Mouse (Mus musculus): ENCODE data around the gene Deup1. TPM values are rescaled to one million over a fixed set of nuclear protein-coding genes. Genes with fewer than 3 reads are reported as not detected.

Deup1 gene
- not detected in 2 replicates for polyA plus RNA-seq (2016; fragmentation: Nextera tagmentation; extraction: Ambion mirVana)

DNA sequence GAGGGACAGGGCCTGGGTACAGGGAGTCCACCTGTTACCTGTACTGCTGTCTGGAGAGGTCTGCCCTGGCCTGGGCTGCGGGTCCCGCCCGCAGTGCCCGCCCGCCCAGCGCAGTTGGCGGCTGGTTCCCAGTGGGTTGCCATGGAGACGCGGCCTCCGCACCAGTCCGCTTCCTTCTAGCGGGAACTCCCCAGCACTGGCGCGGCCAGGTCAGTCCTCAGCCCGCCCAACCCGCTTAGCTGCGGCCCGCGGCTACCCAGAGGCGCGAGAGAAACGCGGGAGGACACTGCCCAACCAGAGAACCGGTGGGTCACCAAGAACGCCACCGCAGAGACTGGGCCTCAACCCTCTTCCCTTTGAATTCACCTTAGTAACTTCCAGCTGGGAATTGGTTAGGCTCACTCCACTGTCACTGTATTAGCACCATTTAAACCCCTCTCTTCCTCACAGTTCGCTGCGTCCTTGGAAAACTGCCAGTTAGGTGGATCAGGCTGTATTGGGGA is at the start of gene Deup1:
Gene Deup1, minus strand, starts transcription at position 149 of the 503 bp plus-strand sequence.
- Histone ChIP-seq H3K27ac (no peak within 1 kb of the TSS), H3K9ac (no peak within 1 kb of the TSS), H3K9me3 (replicated peaks) (no peaks in the 10 kb centered on the region), H3K36me3 (no peaks in the 10 kb centered on the region), H3K27me3 (replicated peaks) (peaks cover 16% of the 10 kb centered on the region), H3K4me3 (peak within 1 kb of the TSS; percentile 16; the same call in 1 of the 2 replicates), H3K4me2 (peak within 1 kb of the TSS; percentile 50), H3K4me1 (no peaks in the 10 kb centered on the region)
- peak; percentile 51 for ATAC-seq
- 3% methylated on average over 23 of the region's 28 CpGs for WGBS (ENCODE audit: insufficient replicate concordance)

GRCm38 (mm10) chr9:15672251-15672650 is 44.5 kb upstream of the Deup1 start:
- no peaks in the 10 kb centered on the region for H3K4me1 ChIP-seq
- H3K9me3 ChIP-seq (replicated peaks) = no peaks in the 10 kb centered on the region
- H3K36me3 ChIP-seq = no peaks in the 10 kb centered on the region
- WGBS (ENCODE audit: insufficient replicate concordance) = 10% methylated on average over 1 of the region's 1 CpGs
- no peak overlapping the region for H3K9ac ChIP-seq
- no peak overlapping the region for H3K27ac ChIP-seq
- no peak for ATAC-seq
- no peak overlapping the region for H3K4me3 ChIP-seq
- H3K4me2 ChIP-seq = no peak overlapping the region
- no peaks in the 10 kb centered on the region for H3K27me3 ChIP-seq (replicated peaks)

GRCm38 (mm10) chr9:15670002-15670527 is 42.3 kb upstream of the Deup1 start:
- H3K4me1 ChIP-seq = no peaks in the 10 kb centered on the region
- H3K4me3 ChIP-seq = no peak overlapping the region
- ATAC-seq = no peak
- no peaks in the 10 kb centered on the region for H3K27me3 ChIP-seq (replicated peaks)
- H3K27ac ChIP-seq = no peak overlapping the region
- no peaks in the 10 kb centered on the region for H3K36me3 ChIP-seq
- no peaks in the 10 kb centered on the region for H3K9me3 ChIP-seq (replicated peaks)
- whole genome bisulfite sequencing (ENCODE audit: insufficient replicate concordance) = 50% methylated on average over 5 of the region's 5 CpGs
- H3K9ac ChIP-seq = no peak overlapping the region
- H3K4me2 ChIP-seq = no peak overlapping the region

DNA sequence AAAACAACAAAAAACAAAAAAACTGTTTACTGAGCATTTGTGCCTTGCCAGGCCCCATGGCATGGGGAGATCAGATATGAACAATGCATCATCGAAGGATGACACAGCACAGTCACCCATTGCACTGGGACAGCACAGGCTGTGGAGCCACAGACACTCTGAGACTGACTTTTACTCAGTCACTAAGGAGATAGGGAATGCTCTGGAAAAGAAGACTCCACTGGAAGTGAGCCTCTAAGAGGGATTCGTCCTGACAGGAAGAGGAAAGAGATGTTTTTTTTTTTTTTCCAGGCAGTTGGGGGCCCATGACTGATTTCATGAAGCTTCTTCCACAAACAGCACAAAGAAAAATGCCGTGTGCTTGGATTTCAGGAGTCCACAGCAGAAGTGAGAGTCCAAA is 41.7 kb upstream of the Deup1 start:
- 40% methylated on average over 3 of the region's 3 CpGs for WGBS (ENCODE audit: insufficient replicate concordance)
- Histone ChIP-seq H3K9ac (no peak overlapping the region), H3K9me3 (replicated peaks) (no peaks in the 10 kb centered on the region), H3K4me1 (no peaks in the 10 kb centered on the region), H3K27me3 (replicated peaks) (no peaks in the 10 kb centered on the region), H3K36me3 (no peaks in the 10 kb centered on the region), H3K4me3 (no peak overlapping the region), H3K27ac (no peak overlapping the region), H3K4me2 (no peak overlapping the region)
- ATAC-seq = no peak

DNA sequence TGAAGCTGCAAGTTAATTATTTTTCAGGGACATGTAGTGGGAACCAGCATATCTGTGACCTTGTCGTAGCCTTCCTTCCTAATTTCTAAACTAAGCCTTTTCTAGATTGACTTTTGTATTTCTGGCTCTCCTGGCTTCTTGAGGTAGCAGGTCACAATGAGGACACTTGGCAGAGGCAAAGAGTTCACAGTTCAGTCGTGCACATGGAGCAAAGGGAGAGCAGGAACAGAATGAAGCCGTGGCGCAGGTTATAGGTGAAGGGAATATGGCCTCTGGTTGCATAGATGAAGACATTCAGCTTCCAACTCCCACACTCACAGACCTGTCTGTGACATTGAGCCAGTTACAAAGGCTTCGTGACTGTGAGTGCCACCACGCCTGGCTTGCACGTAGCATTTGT is 36.9 kb upstream of the Deup1 start:
- no peak overlapping the region for H3K27ac ChIP-seq
- H3K4me1 ChIP-seq = no peaks in the 10 kb centered on the region
- H3K4me2 ChIP-seq = no peak overlapping the region
- H3K9ac ChIP-seq = no peak overlapping the region
- no peaks in the 10 kb centered on the region for H3K36me3 ChIP-seq
- WGBS (ENCODE audit: insufficient replicate concordance) = 53% methylated on average over 7 of the region's 7 CpGs
- no peaks in the 10 kb centered on the region for H3K27me3 ChIP-seq (replicated peaks)
- H3K9me3 ChIP-seq (replicated peaks) = no peaks in the 10 kb centered on the region
- no peak for ATAC-seq
- no peak overlapping the region for H3K4me3 ChIP-seq

GRCm38 (mm10) chr9:15659069-15659468 is 31.3 kb upstream of the Deup1 start:
- Histone ChIP-seq H3K36me3 (no peaks in the 10 kb centered on the region), H3K9me3 (replicated peaks) (no peaks in the 10 kb centered on the region), H3K4me3 (no peak overlapping the region), H3K9ac (no peak overlapping the region), H3K4me1 (no peaks in the 10 kb centered on the region), H3K4me2 (no peak overlapping the region), H3K27ac (no peak overlapping the region), H3K27me3 (replicated peaks) (no peaks in the 10 kb centered on the region)
- 64% methylated on average over 6 of the region's 6 CpGs for WGBS (ENCODE audit: insufficient replicate concordance)
- no peak for ATAC-seq

DNA sequence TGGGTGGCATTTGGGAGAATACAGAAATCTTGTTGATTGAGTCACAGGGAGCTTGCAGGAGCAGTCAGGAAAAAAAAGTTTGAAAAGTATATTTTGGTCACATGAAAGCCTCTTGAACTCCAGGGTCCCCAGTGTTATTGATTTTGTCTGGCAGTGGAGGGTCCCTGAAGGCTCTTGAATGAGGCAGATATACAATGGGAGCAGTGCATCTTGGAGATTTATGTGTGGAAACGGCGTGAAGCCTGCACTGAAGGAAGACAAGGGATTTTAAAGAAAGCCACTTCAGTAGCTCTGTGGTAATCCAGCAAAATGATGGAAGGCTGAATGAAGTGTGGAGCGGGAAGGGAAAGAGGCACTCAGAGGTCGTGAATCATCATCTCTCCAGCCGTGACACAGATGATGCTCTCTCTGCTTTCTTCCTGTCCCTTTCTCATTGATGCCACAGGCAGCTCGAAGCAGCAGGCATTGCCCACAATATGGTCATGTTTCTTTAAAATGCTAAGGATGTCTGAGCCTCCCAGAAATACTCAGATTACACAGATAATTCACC is 30.6 kb upstream of the Deup1 start:
- no peaks in the 10 kb centered on the region for H3K36me3 ChIP-seq
- ATAC-seq = no peak
- no peaks in the 10 kb centered on the region for H3K9me3 ChIP-seq (replicated peaks)
- no peak overlapping the region for H3K9ac ChIP-seq
- no peaks in the 10 kb centered on the region for H3K4me1 ChIP-seq
- H3K27ac ChIP-seq = no peak overlapping the region
- no peak overlapping the region for H3K4me3 ChIP-seq
- H3K4me2 ChIP-seq = no peak overlapping the region
- 49% methylated on average over 6 of the region's 6 CpGs for WGBS (ENCODE audit: insufficient replicate concordance)
- H3K27me3 ChIP-seq (replicated peaks) = no peaks in the 10 kb centered on the region

DNA sequence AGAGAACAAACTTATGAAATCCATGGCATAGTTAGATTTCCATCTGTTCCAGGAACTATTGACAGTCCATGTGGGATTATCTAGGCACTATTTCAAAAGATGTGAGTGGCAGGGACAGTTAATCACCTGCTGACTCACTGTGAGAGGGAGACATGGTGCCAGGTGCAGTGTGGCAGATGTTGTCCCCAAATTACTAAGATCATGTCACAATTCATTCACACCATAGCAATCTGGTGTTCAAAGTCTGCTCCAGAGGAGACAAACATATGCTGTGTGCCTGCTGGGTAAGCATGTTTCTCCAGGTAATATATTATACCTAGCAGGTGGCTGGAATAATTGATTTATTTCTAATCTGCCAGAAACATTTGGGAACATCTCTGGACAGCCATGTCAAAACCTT is 25.3 kb upstream of the Deup1 start:
- Histone ChIP-seq H3K4me2 (no peak overlapping the region), H3K9me3 (replicated peaks) (no peaks in the 10 kb centered on the region), H3K4me1 (no peaks in the 10 kb centered on the region), H3K4me3 (no peak overlapping the region), H3K27me3 (replicated peaks) (no peaks in the 10 kb centered on the region), H3K36me3 (no peaks in the 10 kb centered on the region), H3K27ac (no peak overlapping the region), H3K9ac (no peak overlapping the region)
- ATAC-seq = no peak

- Histone ChIP-seq H3K36me3 (no peaks in the 10 kb centered on the region), H3K27ac (no peak overlapping the region), H3K9me3 (replicated peaks) (no peaks in the 10 kb centered on the region), H3K27me3 (replicated peaks) (no peaks in the 10 kb centered on the region), H3K4me2 (no peak overlapping the region), H3K4me3 (no peak overlapping the region), H3K4me1 (no peaks in the 10 kb centered on the region), H3K9ac (no peak overlapping the region)
- 48% methylated on average over 2 of the region's 2 CpGs for WGBS (ENCODE audit: insufficient replicate concordance)
- no peak for ATAC-seq
These were observed 22.2 kb upstream of the Deup1 start for GRCm38 (mm10) chr9:15649977-15650376.

- Histone ChIP-seq H3K9me3 (replicated peaks) (no peaks in the 10 kb centered on the region), H3K4me3 (peak overlapping the region; percentile 16; the same call in 1 of the 2 replicates), H3K4me1 (no peaks in the 10 kb centered on the region), H3K27ac (no peak overlapping the region), H3K36me3 (no peaks in the 10 kb centered on the region), H3K4me2 (peak overlapping the region; percentile 50), H3K9ac (no peak overlapping the region), H3K27me3 (replicated peaks) (peaks cover 16% of the 10 kb centered on the region)
- ATAC-seq = no peak
- WGBS (ENCODE audit: insufficient replicate concordance) = 18% methylated on average over 5 of the region's 5 CpGs
These were observed 349 bp downstream of the Deup1 start for GRCm38 (mm10) chr9:15627384-15627783.

DNA sequence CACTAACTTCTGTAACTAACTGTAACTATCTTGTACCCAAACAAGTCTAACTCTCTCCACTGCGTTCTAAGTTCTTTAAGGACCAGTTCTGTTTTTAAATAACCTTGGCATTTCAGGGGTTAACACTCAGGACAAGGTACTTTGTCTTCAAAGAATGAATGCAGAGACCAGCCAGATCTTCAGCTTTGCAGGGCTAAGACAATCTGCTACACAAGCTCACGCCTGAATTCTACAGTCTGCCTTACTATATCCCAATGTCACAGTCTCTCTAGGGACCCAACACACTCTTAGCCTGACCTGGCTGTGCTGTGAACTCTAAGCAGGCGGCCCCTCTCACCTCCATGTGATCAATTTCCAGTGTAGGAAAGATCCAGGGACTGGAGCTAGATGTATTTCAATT is 3.0 kb downstream of the Deup1 start:
- no peak overlapping the region for H3K9ac ChIP-seq
- H3K4me3 ChIP-seq = no peak overlapping the region
- peaks cover 16% of the 10 kb centered on the region for H3K27me3 ChIP-seq (replicated peaks)
- H3K27ac ChIP-seq = no peak overlapping the region
- no peaks in the 10 kb centered on the region for H3K36me3 ChIP-seq
- ATAC-seq = no peak
- H3K4me1 ChIP-seq = no peaks in the 10 kb centered on the region
- H3K4me2 ChIP-seq = no peak overlapping the region
- H3K9me3 ChIP-seq (replicated peaks) = no peaks in the 10 kb centered on the region
- whole genome bisulfite sequencing (ENCODE audit: insufficient replicate concordance) = 46% methylated on average over 3 of the region's 3 CpGs

DNA sequence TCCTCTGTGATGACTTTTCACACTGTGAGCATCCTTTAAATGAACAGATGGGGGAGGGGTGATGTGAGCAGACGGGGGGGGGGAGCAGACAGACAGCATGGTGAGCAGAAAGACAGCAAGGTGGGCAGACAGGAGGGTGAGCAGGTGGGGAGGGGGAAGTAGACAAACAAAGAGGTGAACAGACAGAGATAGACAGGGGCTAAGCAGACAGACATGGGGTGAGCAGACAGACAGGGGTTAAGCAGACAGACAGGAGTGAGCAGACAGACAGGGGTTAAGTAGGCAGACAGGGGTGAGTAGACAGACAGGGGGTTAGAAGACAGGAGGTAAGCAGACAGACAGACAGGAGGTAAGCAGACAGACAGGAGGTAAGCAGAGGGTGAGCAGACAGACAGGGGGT is 8.0 kb downstream of the Deup1 start:
- Histone ChIP-seq H3K9me3 (replicated peaks) (no peaks in the 10 kb centered on the region), H3K4me1 (no peaks in the 10 kb centered on the region), H3K27ac (no peak overlapping the region), H3K9ac (no peak overlapping the region), H3K36me3 (no peaks in the 10 kb centered on the region), H3K4me3 (no peak overlapping the region), H3K4me2 (no peak overlapping the region), H3K27me3 (replicated peaks) (no peaks in the 10 kb centered on the region)
- WGBS (ENCODE audit: insufficient replicate concordance) = 48% methylated on average over 1 of the region's 1 CpGs
- ATAC-seq = no peak

All from liver, embryonic 12.5 days (tissue).